Mouse (Mus musculus) bone marrow macrophage, adult 2 months (primary cell): ENCODE data around the gene Tpmt. TPM values are rescaled to one million over a fixed set of nuclear protein-coding genes. Genes with fewer than 3 reads are reported as not detected.
A peak's percentile ranks its signal among the peaks of the same experiment; 100 is the strongest.

ENCODE experiments used
- H3K27ac ChIP-seq: 2 replicates; pipeline ENCODE4 v1.5.1; 2012; ENCODE audit warnings: low read depth, low read length; ENCODE audit not compliant: insufficient read depth
- H3K4me1 ChIP-seq: 2 replicates; pipeline ENCODE4 v1.6.1; 2012; ENCODE audit warnings: low read length; ENCODE audit not compliant: control insufficient read depth, insufficient read depth
- H3K4me3 ChIP-seq: 2 replicates; pipeline ENCODE4 v1.5.1; 2012; ENCODE audit warnings: mild to moderate bottlenecking, low read length, moderate library complexity; ENCODE audit not compliant: insufficient read depth
- CTCF ChIP-seq: IDR thresholded peaks from 2 replicates; pipeline ENCODE4 v1.5.1; 2012; ENCODE audit warnings: low read depth, mild to moderate bottlenecking, low read length, moderate library complexity
- POLR2A ChIP-seq: IDR thresholded peaks from 2 replicates; pipeline ENCODE4 v1.6.1; 2012; ENCODE audit warnings: mild to moderate bottlenecking, low read depth, low read length, borderline replicate concordance
- polyA plus RNA-seq: library from polyadenylated mRNA; stranded (reverse); fragments of >200 nt; gene quantifications from 2 replicates; pipeline ENCODE4 v1.2.4, GENCODE M21; 2012; ENCODE audit not compliant: missing spikeins, insufficient read depth, insufficient read length

Tpmt gene
- polyA plus RNA-seq, 1 experiment: 6.2 TPM

GRCm38 (mm10) chr13:47014334-47015194 lies 30.0 kb downstream of the Tpmt start, which contains the start of gene Nhlrc1:
TSS of gene Nhlrc1 (minus strand) at chr13:47014850.
- TF ChIP-seq POLR2A (no peak), CTCF (peak; percentile 73)
- H3K27ac ChIP-seq: no peak within 1 kb of the TSS
- peak within 1 kb of the TSS; percentile 65 for H3K4me3 ChIP-seq

GRCm38 (mm10) chr13:47013740-47014139 lies 30.8 kb downstream of the Tpmt start:
- peak overlapping the region; percentile 65; the same call in 1 of the 2 replicates for H3K4me3 ChIP-seq
- TF ChIP-seq POLR2A (no peak), CTCF (no peak)
- 0 out of 2 replicates have a peak, but pooled peaks cover 2% of the 10 kb centered on the region for H3K4me1 ChIP-seq
- H3K27ac ChIP-seq: no peak overlapping the region

More at GRCm38 (mm10) chr13:47014334-47015194, 30.0 kb downstream of the Tpmt start, which contains the start of gene Nhlrc1:
- H3K4me1 ChIP-seq: 0 out of 2 replicates have a peak, but pooled peaks cover 2% of the 10 kb centered on the region

- Histone ChIP-seq H3K4me3 (no peak overlapping the region), H3K4me1 (peaks cover 14% of the 10 kb centered on the region), H3K27ac (no peak overlapping the region)
- no peak for TF ChIP-seq POLR2A
- TF ChIP-seq CTCF: no peak
Observed at GRCm38 (mm10) chr13:47001590-47001989, 42.9 kb downstream of the Tpmt start.

- Histone ChIP-seq H3K4me3 (no peak overlapping the region), H3K4me1 (peaks cover 6% of the 10 kb centered on the region), H3K27ac (no peak overlapping the region)
- TF ChIP-seq POLR2A: no peak
- no peak for TF ChIP-seq CTCF
Observed at GRCm38 (mm10) chr13:46999498-46999897, 45.0 kb downstream of the Tpmt start.

GRCm38 (mm10) chr13:46997355-46997754 lies 47.2 kb downstream of the Tpmt start:
- no peak overlapping the region for H3K4me3 ChIP-seq
- no peak for TF ChIP-seq POLR2A
- no peak for TF ChIP-seq CTCF

GRCm38 (mm10) chr13:46993274-46993551 lies 51.3 kb downstream of the Tpmt start:
- Histone ChIP-seq H3K27ac (no peak overlapping the region), H3K4me3 (no peak overlapping the region), H3K4me1 (peaks cover 6% of the 10 kb centered on the region)
- TF ChIP-seq CTCF (no peak), POLR2A (no peak)

More at GRCm38 (mm10) chr13:46997355-46997754, 47.2 kb downstream of the Tpmt start:
- peaks cover 6% of the 10 kb centered on the region for H3K4me1 ChIP-seq
- no peak overlapping the region for H3K27ac ChIP-seq

- TF ChIP-seq CTCF (no peak), POLR2A (no peak)
- Histone ChIP-seq H3K27ac (no peak overlapping the region), H3K4me3 (no peak overlapping the region), H3K4me1 (peaks cover 6% of the 10 kb centered on the region)
Observed at GRCm38 (mm10) chr13:46992516-46993273, 51.8 kb downstream of the Tpmt start.

GRCm38 (mm10) chr13:46990376-46991011 lies 54.0 kb downstream of the Tpmt start:
- Histone ChIP-seq H3K4me3 (no peak overlapping the region), H3K4me1 (peaks cover under 1% of the 10 kb centered on the region), H3K27ac (no peak overlapping the region)
- TF ChIP-seq POLR2A: no peak
- no peak for TF ChIP-seq CTCF

GRCm38 (mm10) chr13:46987941-46988340 lies 56.6 kb downstream of the Tpmt start:
- no peak for TF ChIP-seq POLR2A
- no peak for TF ChIP-seq CTCF
- Histone ChIP-seq H3K27ac (no peak overlapping the region), H3K4me3 (no peak overlapping the region), H3K4me1 (peaks cover 18% of the 10 kb centered on the region)

- TF ChIP-seq POLR2A: no peak
- TF ChIP-seq CTCF: no peak
- Histone ChIP-seq H3K4me3 (no peak overlapping the region), H3K4me1 (peaks cover 18% of the 10 kb centered on the region), H3K27ac (no peak overlapping the region)
Observed at GRCm38 (mm10) chr13:46986208-46986607, 58.3 kb downstream of the Tpmt start.
